Mouse (Mus musculus) ES-E14 (cell line): ENCODE data around the gene Ankrd11. TPM values are rescaled to one million over a fixed set of nuclear protein-coding genes. Genes with fewer than 3 reads are reported as not detected.

Experiments
- DNase-seq: peaks from one replicate; pipeline ENCODE4 v3.0.0-alpha.2; 2013; ENCODE audit warnings: low read depth, low spot score
- H3K27ac ChIP-seq: 2 replicates; pipeline ENCODE4 v1.5.1; 2012; ENCODE audit warnings: low read depth, mild to moderate bottlenecking, low read length, moderate library complexity, mixed read lengths; ENCODE audit not compliant: poor library complexity, insufficient read depth, severe bottlenecking
- H3K36me3 ChIP-seq: 2 replicates; pipeline ENCODE4 v1.6.1; 2012; ENCODE audit warnings: mild to moderate bottlenecking, low read length, moderate library complexity, mixed read lengths; ENCODE audit not compliant: control insufficient read depth, poor library complexity, insufficient read depth, severe bottlenecking
- H3K4me1 ChIP-seq, 2 experiments: fragments of 150-350 bp in 1 of 2; sonication (generic) in 1 of 2; 2 replicates each; pipeline ENCODE4 v1.6.1; 2012; ENCODE audit warnings: low read length in 2 of 2, mild to moderate bottlenecking in 1 of 2, mixed read lengths in 1 of 2; ENCODE audit not compliant: control insufficient read depth in 2 of 2, insufficient read depth in 2 of 2, poor library complexity in 1 of 2
- H3K4me3 ChIP-seq, 2 experiments: fragments of 150-350 bp in 1 of 2; sonication (generic) in 1 of 2; 2 replicates each; pipeline ENCODE4 v1.5.1; 2012; ENCODE audit warnings: low read length in 2 of 2, low read depth in 1 of 2, mild to moderate bottlenecking in 1 of 2, mixed read lengths in 1 of 2; ENCODE audit not compliant: insufficient read depth in 1 of 2, poor library complexity in 1 of 2, severe bottlenecking in 1 of 2
- H3K9ac ChIP-seq: 2 replicates; pipeline ENCODE4 v1.6.1; 2012; ENCODE audit warnings: low read depth, mild to moderate bottlenecking, low read length, mixed read lengths; ENCODE audit not compliant: poor library complexity, insufficient read depth, severe bottlenecking
- H3K9me3 ChIP-seq: fragments of 150-350 bp; sonication (generic); 2 replicates; pipeline ENCODE4 v1.6.1; 2012; ENCODE audit warnings: low read depth, mild to moderate bottlenecking, low read length; ENCODE audit not compliant: control insufficient read depth, insufficient read depth
- CHD2 ChIP-seq: IDR thresholded peaks from 2 replicates; pipeline ENCODE4 v1.6.1; 2014; ENCODE audit warnings: mild to moderate bottlenecking, low read depth, low read length, inconsistent platforms
- HCFC1 ChIP-seq: IDR thresholded peaks from 2 replicates; pipeline ENCODE4 v1.6.1; 2012; ENCODE audit warnings: low read length, inconsistent platforms, borderline replicate concordance; ENCODE audit not compliant: insufficient read depth
- MAFK ChIP-seq: IDR thresholded peaks from 2 replicates; pipeline ENCODE4 v1.6.1; 2014; ENCODE audit warnings: mild to moderate bottlenecking, low read depth, low read length, inconsistent platforms; ENCODE audit not compliant: insufficient read depth
- ZC3H11A ChIP-seq: IDR thresholded peaks from 2 replicates; pipeline ENCODE4 v1.6.1; 2012; ENCODE audit warnings: low read depth, mild to moderate bottlenecking, inconsistent platforms, low read length, borderline replicate concordance
- ZNF384 ChIP-seq: IDR thresholded peaks from 2 replicates; pipeline ENCODE4 v1.6.1; 2012; ENCODE audit warnings: low read depth, low read length, inconsistent platforms
- in situ Hi-C, 2 experiments: fragments of 600-800 bp; cut with MboI; formaldehyde crosslinking; loops; one replicate each; pipeline ENCODE4 v1.15.1; 2025; ENCODE audit warnings: low sequenced_read_pairs in 2 of 2, inconsistent platforms in 1 of 2; ENCODE audit not compliant: unreplicated experiment in 2 of 2
- total RNA-seq: library from RNA; depleted of rRNA; stranded (reverse); fragments of 300-350 nt; gene quantifications from 2 replicates; pipeline ENCODE4 v1.2.3, GENCODE M21; 2012

Gene Ankrd11
- total RNA-seq, 1 experiment, result 155 TPM

GRCm38 (mm10) chr8:122951456-122951855 is 90.6 kb downstream of the Ankrd11 start:
- Histone ChIP-seq H3K4me1 (peaks cover 7% of the 10 kb centered on the region in 2 experiments; a peak in 3 of 4 replicates), H3K36me3 (no peaks in the 10 kb centered on the region), H3K4me3 (no peak overlapping the region), H3K9me3 (no peaks in the 10 kb centered on the region), H3K9ac (no peak overlapping the region), H3K27ac (no peak overlapping the region)
- in situ Hi-C loops, result no loop called here
- DNase-seq, result no peak
- no peak for TF ChIP-seq ZC3H11A
- TF ChIP-seq CHD2, result no peak
- TF ChIP-seq HCFC1, result no peak
- TF ChIP-seq MAFK, result no peak
- TF ChIP-seq ZNF384, result no peak

- Histone ChIP-seq H3K36me3 (no peaks in the 10 kb centered on the region), H3K4me3 (no peak overlapping the region), H3K9ac (no peak overlapping the region), H3K27ac (no peak overlapping the region), H3K9me3 (no peaks in the 10 kb centered on the region), H3K4me1 (peaks cover 5 to 7% of the 10 kb centered on the region in 2 experiments; a peak in 3 of 4 replicates)
- no peak for TF ChIP-seq CHD2
- no peak for TF ChIP-seq ZNF384
- no peak for DNase-seq
- in situ Hi-C loops, result no loop called here
These were observed 92.4 kb downstream of the Ankrd11 start for GRCm38 (mm10) chr8:122949701-122950100.

- no peak for TF ChIP-seq CHD2
- no peak for TF ChIP-seq MAFK
- TF ChIP-seq HCFC1, result no peak
- no peak for TF ChIP-seq ZNF384
- no peak for TF ChIP-seq ZC3H11A
- no peak overlapping the region for H3K4me3 ChIP-seq
- H3K9ac ChIP-seq, result no peak overlapping the region
- no peak overlapping the region for H3K27ac ChIP-seq
- H3K4me1 ChIP-seq, result peaks cover 3 to 7% of the 10 kb centered on the region in 2 experiments; a peak in 2 of 4 replicates
- H3K9me3 ChIP-seq, result no peaks in the 10 kb centered on the region
- DNase-seq, result no peak
- H3K36me3 ChIP-seq, result peaks cover 2% of the 10 kb centered on the region
- in situ Hi-C loops, result no loop called here
These were observed 96.3 kb downstream of the Ankrd11 start for GRCm38 (mm10) chr8:122945775-122946174.

- Histone ChIP-seq H3K4me3 (no peak overlapping the region), H3K9me3 (no peaks in the 10 kb centered on the region), H3K27ac (no peak overlapping the region), H3K9ac (no peak overlapping the region), H3K4me1 (peaks cover 4 to 7% of the 10 kb centered on the region in 2 experiments; a peak in 2 of 4 replicates), H3K36me3 (peaks cover 2% of the 10 kb centered on the region)
- no peak for TF ChIP-seq ZNF384
- TF ChIP-seq MAFK, result no peak
- TF ChIP-seq CHD2, result no peak
- TF ChIP-seq ZC3H11A, result no peak
- no peak for TF ChIP-seq HCFC1
- in situ Hi-C loops, result no loop called here
- DNase-seq, result peak; percentile 24
These were observed 99.0 kb downstream of the Ankrd11 start for GRCm38 (mm10) chr8:122942803-122943713.
